Mouse (Mus musculus) stomach, embryonic 14.5 days (tissue): ENCODE measurements around the gene Pomgnt2. TPM values are rescaled to one million over a fixed set of nuclear protein-coding genes. Genes with fewer than 3 reads are reported as not detected.
"Not testable (repeated sequence)": the region's sequence is repeated elsewhere in the genome, so short reads cannot be mapped to it uniquely, and the experiment has no call there.

Source experiments
- ATAC-seq: fragments of 200-750 bp; cut with Nextera tagmentation; 2 replicates; pipeline ENCODE4 v1.8.0; 2017; ENCODE audit warnings: low read depth, moderate TSS enrichment; ENCODE audit not compliant: insufficient number of reproducible peaks, insufficient read depth, low FRiP score
- H3K27ac ChIP-seq: fragments of 300-500 bp; sonication (generic); 2 replicates; pipeline ENCODE4 v1.5.1; 2014; ENCODE audit warnings: mild to moderate bottlenecking, low read length, moderate library complexity, mixed read lengths
- H3K27me3 ChIP-seq: fragments of 300-500 bp; sonication (generic); 2 replicates; pipeline ENCODE4 v1.6.1; 2014; ENCODE audit warnings: low read length, control low read depth, mixed read lengths; ENCODE audit not compliant: control insufficient read depth, insufficient read depth
- H3K36me3 ChIP-seq: fragments of 300-500 bp; sonication (generic); 2 replicates; pipeline ENCODE4 v1.6.1; 2014; ENCODE audit warnings: mild to moderate bottlenecking, control low read depth, low read length, moderate library complexity, mixed read lengths; ENCODE audit not compliant: control insufficient read depth, insufficient read depth
- H3K4me1 ChIP-seq: fragments of 300-500 bp; sonication (generic); 2 replicates; pipeline ENCODE4 v1.6.1; 2014; ENCODE audit warnings: low read length, control low read depth, mixed read lengths; ENCODE audit not compliant: control insufficient read depth, insufficient read depth
- H3K4me2 ChIP-seq: fragments of 300-500 bp; sonication (generic); replicated peaks from 2 replicates; pipeline ENCODE4 v1.6.1; 2014; ENCODE audit warnings: low read depth, low read length, control low read depth
- H3K4me3 ChIP-seq: fragments of 300-500 bp; sonication (generic); 2 replicates; pipeline ENCODE4 v1.5.1; 2014; ENCODE audit warnings: low read depth, low read length, control low read depth
- H3K9ac ChIP-seq: fragments of 300-500 bp; sonication (generic); replicated peaks from 2 replicates; pipeline ENCODE4 v1.6.1; 2014; ENCODE audit warnings: low read depth, mild to moderate bottlenecking, control low read depth, low read length, moderate library complexity, mixed read lengths
- H3K9me3 ChIP-seq: fragments of 300-500 bp; sonication (generic); 2 replicates; pipeline ENCODE4 v1.6.1; 2016; ENCODE audit warnings: low read depth, low read length, control low read depth; ENCODE audit not compliant: control insufficient read depth
- WGBS: fragments of 180-500 bp; shearing (Covaris S2); extraction: QIAGEN DNeasy Blood & Tissue Kit; methylation state at CpG from one replicate; pipeline ENCODE4 v1.1.7; 2014; 5-methylcytosine and 5-hydroxymethylcytosine counted together
- polyA plus RNA-seq: library from polyadenylated mRNA; unstranded; fragments of >200 nt; fragmentation: Nextera tagmentation; extraction: Ambion mirVana; gene quantifications from 2 replicates; pipeline ENCODE4 v1.2.1, GENCODE M21; 2014

Gene Pomgnt2
- polyA plus RNA-seq, 1 experiment from 2014 or later = 13.8 TPM

DNA sequence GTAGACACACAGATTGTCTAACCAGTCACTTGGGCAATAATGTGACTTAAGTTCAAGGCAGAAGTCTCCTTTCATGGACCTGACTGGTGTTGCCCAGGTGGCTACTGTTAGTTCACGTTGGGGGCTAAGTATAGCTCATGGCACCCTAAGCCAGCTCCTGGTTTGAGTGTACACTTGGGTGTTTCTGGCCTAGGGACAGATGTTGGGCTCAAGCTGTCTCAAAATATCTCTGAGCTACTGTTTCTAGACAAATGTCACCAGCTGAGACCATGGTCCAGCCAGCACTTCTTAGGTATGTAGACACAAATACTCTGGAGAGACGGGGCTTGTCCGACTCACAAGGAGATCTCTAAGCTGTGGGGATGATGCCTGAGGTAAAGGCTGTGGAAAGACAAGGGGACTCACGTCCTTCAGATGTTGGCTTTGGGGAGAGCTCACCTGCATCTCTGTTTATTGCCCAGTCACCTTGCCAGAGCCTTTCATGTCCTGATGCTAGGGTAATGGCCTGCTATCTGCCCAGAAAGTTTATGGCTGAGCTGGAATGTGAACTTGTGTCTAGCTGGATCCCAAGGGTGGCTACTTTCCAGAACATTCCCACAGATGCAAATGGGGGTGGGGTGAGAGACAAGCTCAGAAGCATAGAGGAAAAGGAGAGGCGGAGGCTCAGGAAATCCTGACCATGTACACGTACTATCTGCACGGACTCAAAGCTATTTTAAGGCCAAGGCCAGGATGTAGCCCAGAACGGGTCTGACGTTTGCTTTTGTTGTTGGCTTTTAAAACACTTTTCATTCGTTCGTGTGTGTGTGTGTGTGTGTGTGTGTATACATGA, 31.2 kb upstream of the Pomgnt2 start:
- Histone ChIP-seq H3K4me2 (no peak overlapping the region), H3K9ac (no peak overlapping the region), H3K27ac (peak overlapping the region; percentile 74; the same call in 1 of the 2 replicates), H3K36me3 (no peaks in the 10 kb centered on the region), H3K4me3 (no peak overlapping the region), H3K27me3 (no peaks in the 10 kb centered on the region), H3K4me1 (peaks cover 15% of the 10 kb centered on the region; the same call in 1 of the 2 replicates), H3K9me3 (no peaks in the 10 kb centered on the region)
- WGBS = 76% methylated on average over 11 of the region's 11 CpGs
- peak; percentile 30; the same call in 1 of the 2 replicates for ATAC-seq

DNA sequence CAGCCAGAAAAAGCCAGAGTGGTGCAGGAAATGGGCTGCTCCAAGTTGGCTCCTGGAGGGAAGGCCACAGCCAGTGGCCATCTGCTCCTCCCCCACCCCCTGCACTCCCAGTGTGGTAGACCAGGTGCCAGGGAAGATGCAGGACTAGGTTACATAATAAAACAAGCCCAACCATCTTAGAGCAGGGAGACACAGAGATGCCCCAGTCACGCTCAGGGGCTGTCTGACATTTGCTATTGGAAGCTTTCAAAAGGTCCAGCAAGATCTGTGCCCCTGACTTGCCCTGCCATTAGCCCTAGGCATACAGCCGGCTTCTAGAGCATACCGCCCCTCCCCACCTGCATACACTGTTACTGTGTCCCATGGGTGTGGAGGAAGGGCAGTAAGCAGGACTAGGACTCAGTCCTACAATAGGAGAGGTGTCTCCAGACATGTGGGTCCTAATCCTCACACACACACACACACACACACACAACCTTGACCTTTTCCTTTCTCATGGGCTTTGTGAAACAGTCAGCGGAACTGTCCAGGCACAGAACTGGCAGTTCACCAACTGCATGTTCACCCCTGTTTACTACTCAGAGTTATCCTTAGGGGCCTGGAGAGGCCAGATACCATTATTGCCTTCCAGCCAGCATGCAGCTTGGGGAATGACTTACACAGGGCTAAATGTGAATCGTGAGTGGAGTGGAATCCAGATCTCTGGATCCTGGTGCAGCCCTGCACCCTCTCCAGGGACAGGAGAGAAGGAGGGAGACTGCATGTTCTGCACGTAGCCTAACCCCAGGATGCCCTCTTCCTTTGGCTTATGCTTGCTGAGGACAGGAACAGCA, 30.4 kb upstream of the Pomgnt2 start:
- H3K4me3 ChIP-seq = no peak overlapping the region
- H3K27me3 ChIP-seq = no peaks in the 10 kb centered on the region
- peaks cover 15% of the 10 kb centered on the region; the same call in 1 of the 2 replicates for H3K4me1 ChIP-seq
- ATAC-seq = peak; percentile 51; the same call in 1 of the 2 replicates
- no peaks in the 10 kb centered on the region for H3K9me3 ChIP-seq
- no peaks in the 10 kb centered on the region for H3K36me3 ChIP-seq
- H3K4me2 ChIP-seq = no peak overlapping the region
- WGBS = 60% methylated on average over 6 of the region's 6 CpGs
- H3K9ac ChIP-seq = no peak overlapping the region
- peak overlapping the region; percentile 74; the same call in 1 of the 2 replicates for H3K27ac ChIP-seq

DNA sequence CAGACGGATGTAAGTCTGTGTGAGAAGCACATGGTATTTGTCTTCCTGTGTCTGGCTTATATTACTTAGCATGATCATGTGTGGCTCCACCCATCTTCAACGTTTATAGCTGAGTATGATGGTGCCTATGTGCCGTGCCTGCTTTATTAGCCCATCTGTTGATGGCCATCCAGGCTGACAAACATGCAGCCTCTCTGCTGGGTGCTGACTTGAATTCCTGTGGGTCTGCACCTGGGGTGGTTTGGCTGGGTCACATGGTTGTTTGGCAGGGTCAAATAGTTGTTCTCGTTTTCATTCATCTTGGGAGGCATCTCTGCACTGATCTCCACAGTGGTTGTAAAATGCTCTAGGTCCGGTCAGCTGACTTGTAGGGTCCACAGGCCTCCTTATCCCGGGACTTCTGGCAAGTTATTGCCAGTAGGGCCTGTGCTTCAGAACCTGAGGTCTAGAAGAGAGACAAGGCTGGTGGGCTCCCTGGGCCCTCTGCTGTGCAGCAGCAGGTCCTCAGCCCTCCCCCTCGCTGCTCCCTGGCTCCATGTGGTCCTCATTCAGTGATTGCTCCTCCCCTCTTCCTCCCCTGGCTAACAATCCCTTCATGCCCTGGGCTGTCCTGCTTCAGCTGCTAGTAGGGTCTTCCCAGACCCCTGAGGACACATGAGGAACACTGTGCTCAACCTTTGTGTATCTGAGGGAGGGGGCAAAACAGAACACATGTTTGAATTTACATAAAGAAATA, 29.1 kb upstream of the Pomgnt2 start:
- H3K4me1 ChIP-seq = peaks cover 15% of the 10 kb centered on the region; the same call in 1 of the 2 replicates
- WGBS = 54% methylated on average over 7 of the region's 7 CpGs
- no peak overlapping the region for H3K4me2 ChIP-seq
- no peaks in the 10 kb centered on the region for H3K36me3 ChIP-seq
- H3K27ac ChIP-seq = peak overlapping the region; percentile 74; the same call in 1 of the 2 replicates
- no peaks in the 10 kb centered on the region for H3K9me3 ChIP-seq
- no peak for ATAC-seq
- H3K4me3 ChIP-seq = no peak overlapping the region
- no peak overlapping the region for H3K9ac ChIP-seq
- no peaks in the 10 kb centered on the region for H3K27me3 ChIP-seq

DNA sequence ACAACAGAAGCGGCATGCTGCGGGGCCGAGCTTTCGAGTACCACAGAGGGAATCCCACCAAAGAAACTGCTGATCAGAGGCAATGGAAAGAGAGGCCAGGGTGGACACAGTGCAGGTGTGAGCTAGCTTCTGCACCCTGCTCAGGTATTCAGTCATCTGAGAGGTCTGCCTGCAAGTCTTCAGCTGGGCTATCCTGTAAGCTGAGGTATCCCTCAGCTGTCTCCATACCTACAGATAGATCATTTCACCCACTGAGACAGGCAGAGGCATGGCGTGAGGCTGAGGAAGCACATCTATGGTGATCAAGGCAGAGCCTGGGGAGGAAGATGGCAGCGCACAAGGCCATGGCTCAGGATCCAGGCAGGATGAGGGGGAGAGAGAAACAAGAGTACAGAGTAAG, 27.5 kb upstream of the Pomgnt2 start:
- Histone ChIP-seq H3K4me2 (no peak overlapping the region), H3K36me3 (no peaks in the 10 kb centered on the region), H3K4me1 (peaks cover 16% of the 10 kb centered on the region; the same call in 1 of the 2 replicates), H3K27ac (no peak overlapping the region), H3K9ac (no peak overlapping the region), H3K27me3 (no peaks in the 10 kb centered on the region), H3K9me3 (no peaks in the 10 kb centered on the region), H3K4me3 (no peak overlapping the region)
- WGBS = 92% methylated on average over 6 of the region's 6 CpGs
- ATAC-seq = no peak

DNA sequence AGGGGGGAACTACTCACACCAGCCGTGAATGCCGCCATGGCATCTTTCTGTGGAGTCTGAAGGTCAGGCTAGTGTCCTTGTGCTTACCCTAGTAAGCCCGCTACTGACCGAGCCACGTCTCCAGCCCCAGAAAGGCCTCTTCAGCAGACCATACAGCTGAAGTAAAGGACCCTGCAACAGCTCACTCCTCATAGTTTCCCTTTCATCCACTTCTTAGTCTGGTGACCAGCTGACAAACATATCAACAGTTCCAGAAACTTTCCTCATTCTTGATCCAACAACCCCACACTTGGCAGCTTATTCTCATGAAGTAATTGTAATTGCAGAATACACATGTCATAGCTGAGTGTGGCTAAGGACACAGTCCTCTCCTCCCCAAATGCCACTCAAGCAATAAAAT, 27.0 kb upstream of the Pomgnt2 start:
- Histone ChIP-seq H3K27ac (no peak overlapping the region; the same call in 1 of the 2 replicates), H3K9me3 (no peaks in the 10 kb centered on the region), H3K27me3 (no peaks in the 10 kb centered on the region), H3K4me3 (no peak overlapping the region), H3K9ac (no peak overlapping the region), H3K4me2 (no peak overlapping the region), H3K4me1 (peaks cover 21% of the 10 kb centered on the region; the same call in 1 of the 2 replicates), H3K36me3 (no peaks in the 10 kb centered on the region)
- ATAC-seq = no peak
- 82% methylated on average over 5 of the region's 5 CpGs for WGBS

DNA sequence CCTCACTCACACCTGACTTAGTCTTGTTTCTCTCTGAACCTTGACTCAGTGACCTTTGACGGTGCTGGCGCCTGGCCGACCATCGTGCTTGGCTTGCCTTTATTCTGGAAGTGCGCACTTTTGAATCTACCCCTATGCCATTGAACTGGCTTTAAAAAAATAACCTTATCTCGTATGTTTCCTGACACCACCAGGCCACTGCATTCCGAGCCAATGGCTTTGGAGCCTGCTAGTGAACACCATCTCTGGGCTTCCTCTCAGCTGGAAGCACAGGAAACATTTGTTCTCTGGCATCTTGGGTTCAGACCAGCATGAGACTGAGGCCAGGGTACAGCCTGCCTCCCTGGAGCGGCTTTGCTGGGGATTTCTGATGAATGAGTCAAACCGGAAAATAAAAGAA, 25.9 kb upstream of the Pomgnt2 start:
- peak overlapping the region; percentile 13; the same call in 1 of the 2 replicates for H3K27ac ChIP-seq
- no peaks in the 10 kb centered on the region for H3K9me3 ChIP-seq
- no peak overlapping the region for H3K9ac ChIP-seq
- peaks cover 20% of the 10 kb centered on the region; the same call in 1 of the 2 replicates for H3K4me1 ChIP-seq
- H3K27me3 ChIP-seq = no peaks in the 10 kb centered on the region
- H3K4me3 ChIP-seq = no peak overlapping the region
- H3K36me3 ChIP-seq = no peaks in the 10 kb centered on the region
- WGBS = 63% methylated on average over 9 of the region's 9 CpGs
- ATAC-seq = no peak
- H3K4me2 ChIP-seq = no peak overlapping the region

DNA sequence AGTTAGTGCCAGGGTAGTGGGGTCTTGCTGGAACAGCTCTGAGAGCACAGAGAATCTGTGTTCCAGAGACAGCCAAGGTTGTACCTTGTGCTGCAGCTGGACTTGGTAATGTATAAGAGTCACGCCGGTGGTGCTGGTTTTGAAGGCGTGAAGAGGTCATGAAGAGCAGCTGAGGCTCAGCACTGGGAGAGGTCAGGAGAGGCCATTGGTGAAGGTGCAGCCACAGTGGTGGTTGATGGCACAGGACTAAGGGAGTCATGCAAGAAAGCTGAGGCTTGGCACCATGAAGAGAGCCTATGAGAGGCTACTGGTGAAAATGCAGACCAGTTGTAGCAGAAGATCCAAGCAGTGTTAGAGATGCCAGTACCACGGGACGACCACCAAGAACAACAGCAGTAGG, 24.7 kb upstream of the Pomgnt2 start:
- Histone ChIP-seq H3K9me3 (no peaks in the 10 kb centered on the region), H3K27ac (no peak overlapping the region), H3K27me3 (no peaks in the 10 kb centered on the region), H3K9ac (no peak overlapping the region), H3K4me3 (no peak overlapping the region), H3K4me1 (peaks cover 12% of the 10 kb centered on the region; the same call in 1 of the 2 replicates), H3K4me2 (no peak overlapping the region), H3K36me3 (no peaks in the 10 kb centered on the region)
- WGBS = 88% methylated on average over 5 of the region's 5 CpGs
- ATAC-seq = no peak

DNA sequence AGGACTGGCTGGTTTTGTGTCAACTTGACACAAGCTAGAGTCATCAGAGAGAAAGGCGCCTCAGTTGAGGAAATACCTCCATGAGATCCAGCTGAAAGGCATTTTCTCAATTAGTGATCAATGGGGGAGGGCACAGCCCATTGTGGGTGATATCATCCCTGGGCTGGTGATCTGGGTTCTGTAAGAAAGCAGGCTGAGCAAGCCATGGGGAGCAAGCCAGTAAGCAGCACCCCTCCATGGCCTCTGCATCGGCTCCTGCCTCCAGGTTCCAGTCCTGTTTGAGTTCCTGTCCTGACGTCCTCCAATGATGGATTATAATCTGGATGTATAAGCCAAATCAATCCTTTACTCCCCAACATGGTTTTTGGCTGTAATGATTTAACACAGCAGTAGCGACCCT, 24.3 kb upstream of the Pomgnt2 start:
- H3K4me1 ChIP-seq, H3K4me2 ChIP-seq, H3K4me3 ChIP-seq, H3K36me3 ChIP-seq, H3K27ac ChIP-seq, H3K9ac ChIP-seq, H3K9me3 ChIP-seq, ATAC-seq, H3K27me3 ChIP-seq: not testable (repeated sequence)
- WGBS = 88% methylated on average over 4 of the region's 4 CpGs
